Comparison of ENCODE assay signal across 8 mouse cellular contexts in the genomic region with DNA sequence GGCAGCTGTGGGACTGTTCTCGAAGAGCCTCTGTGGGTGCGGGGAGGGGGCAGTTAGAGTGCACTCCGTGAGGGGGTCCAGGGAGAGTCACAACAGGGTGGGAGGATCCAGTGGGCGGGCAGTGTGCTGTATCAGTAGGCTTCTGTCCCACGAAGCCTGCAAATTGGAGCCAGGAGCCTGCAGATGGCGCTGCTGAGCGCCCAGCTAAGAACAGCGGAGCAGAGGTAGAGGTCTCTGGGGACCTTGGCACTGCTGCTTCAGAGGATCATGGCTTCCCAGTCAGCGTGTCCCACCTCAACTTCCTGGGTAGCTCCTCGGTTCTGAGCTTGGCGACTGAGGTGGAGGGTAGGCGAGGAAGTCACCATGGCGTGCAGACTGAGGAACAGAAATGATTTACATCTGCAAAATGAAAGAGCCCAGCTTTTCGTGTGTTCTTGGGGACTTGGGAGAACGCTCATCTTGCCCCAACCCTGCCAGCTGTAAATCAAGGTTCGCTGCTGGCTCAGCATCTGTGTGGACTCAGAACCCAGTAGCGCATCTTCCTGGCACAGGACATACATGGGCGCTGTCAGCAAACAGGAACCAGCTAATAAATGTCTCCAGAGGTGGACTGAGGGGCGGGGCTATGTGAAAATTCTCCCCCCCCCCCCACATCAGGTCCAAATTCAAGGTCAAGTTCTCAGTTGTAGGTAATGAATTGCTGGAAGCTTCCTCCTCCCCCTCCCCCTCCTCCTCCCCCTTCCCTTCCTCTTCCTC. TPM values are rescaled to one million over a fixed set of nuclear protein-coding genes. Genes with fewer than 3 reads are reported as not detected.
DNase-seq lines count a peak whose midpoint lies in the region; ATAC-seq lines count a peak whose summit lies in the region.

No protein-coding gene starts in this region.

- H3K27ac ChIP-seq in kidney, embryonic 15.5 days = no peak overlapping the region
- no peak overlapping the region for H3K27ac ChIP-seq in stomach, embryonic 16.5 days (ENCODE audit: low read length)

- no peaks in the 10 kb centered on the region for H3K36me3 ChIP-seq in erythroblast, embryonic 14.5 days (ENCODE audit: control insufficient read depth)
- H3K36me3 ChIP-seq in kidney, embryonic 15.5 days = no peaks in the 10 kb centered on the region
- no peaks in the 10 kb centered on the region for H3K36me3 ChIP-seq in megakaryocyte, embryonic 14.5 days (replicated peaks; ENCODE audit: low read length)
- no peaks in the 10 kb centered on the region for H3K36me3 ChIP-seq in stomach, embryonic 16.5 days (ENCODE audit: control insufficient read depth, insufficient read depth, low read length)

- H3K9ac ChIP-seq in kidney, embryonic 15.5 days = no peak overlapping the region
- H3K9ac ChIP-seq in stomach, embryonic 16.5 days (ENCODE audit: low read length) = no peak overlapping the region

- H3K27me3 ChIP-seq in erythroblast, embryonic 14.5 days (ENCODE audit: control insufficient read depth) = peaks cover 30% of the 10 kb centered on the region
- H3K27me3 ChIP-seq in kidney, embryonic 15.5 days = peaks cover 13% of the 10 kb centered on the region; the same call in 1 of the 2 replicates
- H3K27me3 ChIP-seq in megakaryocyte, embryonic 14.5 days (replicated peaks) = peaks cover 24% of the 10 kb centered on the region
- H3K27me3 ChIP-seq in stomach, embryonic 16.5 days (ENCODE audit: control insufficient read depth, insufficient read depth, low read length) = no peaks in the 10 kb centered on the region

- peaks cover 27% of the 10 kb centered on the region for H3K4me1 ChIP-seq in erythroblast, embryonic 14.5 days (ENCODE audit: control insufficient read depth)
- H3K4me1 ChIP-seq in kidney, embryonic 15.5 days = peaks cover 15% of the 10 kb centered on the region
- H3K4me1 ChIP-seq in megakaryocyte, embryonic 14.5 days = peaks cover 46% of the 10 kb centered on the region
- H3K4me1 ChIP-seq in stomach, embryonic 16.5 days (ENCODE audit: control insufficient read depth, insufficient read depth, low read length) = no peaks in the 10 kb centered on the region

- H3K4me3 ChIP-seq in erythroblast, embryonic 14.5 days (replicated peaks) = peak overlapping the region; percentile 58
- peak overlapping the region; percentile 21 for H3K4me3 ChIP-seq in kidney, embryonic 15.5 days (replicated peaks)
- H3K4me3 ChIP-seq in megakaryocyte, embryonic 14.5 days (replicated peaks) = peak overlapping the region; percentile 90
- H3K4me3 ChIP-seq in stomach, embryonic 16.5 days (replicated peaks; ENCODE audit: low read length) = peak overlapping the region; percentile 12; the same call in 1 of the 2 replicates

- H3K4me2 ChIP-seq in kidney, embryonic 15.5 days = peak overlapping the region; percentile 51
- H3K4me2 ChIP-seq in stomach, embryonic 16.5 days (ENCODE audit: low read depth, low read length) = peak overlapping the region; percentile 28

- DNase-seq in adrenal gland, adult (ENCODE audit: inconsistent age in 2 of 2, low spot score in 1 of 2) = peak; percentile 29 to 58
- DNase-seq in adrenal gland, postnatal 4 days (ENCODE audit: low spot score in 2 of 2) = no peak
- peak; percentile 41 for DNase-seq in NIH3T3 (ENCODE audit: low read depth)
- DNase-seq in layer of hippocampus, adult 11-12 months (ENCODE audit: low spot score) = no peak

- H3K9me3 ChIP-seq in erythroblast, embryonic 14.5 days (ENCODE audit: control insufficient read depth, low read length) = no peaks in the 10 kb centered on the region
- no peaks in the 10 kb centered on the region for H3K9me3 ChIP-seq in kidney, embryonic 15.5 days (replicated peaks)
- H3K9me3 ChIP-seq in megakaryocyte, embryonic 14.5 days = no peaks in the 10 kb centered on the region
- no peaks in the 10 kb centered on the region for H3K9me3 ChIP-seq in stomach, embryonic 16.5 days (replicated peaks; ENCODE audit: control insufficient read depth, low read length)

- no peak for ATAC-seq in kidney, embryonic 15.5 days (replicated peaks; ENCODE audit: low FRiP score)
- peak; percentile 35 for ATAC-seq in stomach, embryonic 16.5 days (ENCODE audit: insufficient read depth, low FRiP score)

- WGBS in kidney, embryonic 15.5 days = 19% methylated on average over 19 of the region's 19 CpGs
- WGBS in stomach, embryonic 16.5 days = 22% methylated on average over 19 of the region's 19 CpGs

RNA-seq across cellular contexts. Expression of a gene that starts 32.5 kb away (rescaled TPM):
- 10 to 100 TPM; 82.4 to 93.3 TPM for total RNA-seq in adrenal gland, postnatal 4 days (2021)
- 10.1 and 17.9 TPM in 2 replicates for polyA plus RNA-seq in erythroblast, embryonic 14.5 days (2012)
- 82.7 and 83.9 TPM in 2 replicates for polyA plus RNA-seq in kidney, embryonic 15.5 days (2015; fragmentation: Nextera tagmentation; extraction: Ambion mirVana)
- polyA plus RNA-seq in megakaryocyte, embryonic 14.5 days (2012; ENCODE audit: insufficient read depth, low replicate concordance) = 6.0 and 63.1 TPM in 2 replicates
- polyA plus RNA-seq in stomach, embryonic 16.5 days (2015; fragmentation: Nextera tagmentation; extraction: Ambion mirVana) = 69.6 and 71.9 TPM in 2 replicates

RNA-seq across cellular contexts. Expression of a gene that starts 39.8 kb away (rescaled TPM):
- total RNA-seq in adrenal gland, postnatal 4 days (2021) = 100 to 1,000 TPM; 365 to 381 TPM
- polyA plus RNA-seq in erythroblast, embryonic 14.5 days (2012) = 62.6 and 71.3 TPM in 2 replicates
- 404 and 429 TPM in 2 replicates for polyA plus RNA-seq in kidney, embryonic 15.5 days (2015; fragmentation: Nextera tagmentation; extraction: Ambion mirVana)
- polyA plus RNA-seq in megakaryocyte, embryonic 14.5 days (2012; ENCODE audit: insufficient read depth, low replicate concordance) = 176 and 605 TPM in 2 replicates
- 511 and 534 TPM in 2 replicates for polyA plus RNA-seq in stomach, embryonic 16.5 days (2015; fragmentation: Nextera tagmentation; extraction: Ambion mirVana)

RNA-seq across cellular contexts. Expression of a gene that starts 48.4 kb away (rescaled TPM):
- 100 to 1,000 TPM; 214 to 225 TPM for total RNA-seq in adrenal gland, postnatal 4 days (2021)
- 1.0 and 1.2 TPM in 2 replicates for polyA plus RNA-seq in erythroblast, embryonic 14.5 days (2012)
- 173 and 174 TPM in 2 replicates for polyA plus RNA-seq in kidney, embryonic 15.5 days (2015; fragmentation: Nextera tagmentation; extraction: Ambion mirVana)
- polyA plus RNA-seq in megakaryocyte, embryonic 14.5 days (2012; ENCODE audit: insufficient read depth, low replicate concordance) = 8.9 and 16.9 TPM in 2 replicates
- polyA plus RNA-seq in stomach, embryonic 16.5 days (2015; fragmentation: Nextera tagmentation; extraction: Ambion mirVana) = 177 TPM in 2 replicates

Comparison
In these comparisons a context has a peak if more than half of its experiments do, and no peak if none do; other contexts are left out.
1. DNase-seq: peak in adrenal gland, adult (2 of 2) and NIH3T3 (single experiment); none in adrenal gland, postnatal 4 days (0 of 2) and layer of hippocampus, adult 11-12 months (single experiment).
2. H3K4me3 ChIP-seq: peak in every context shown above with its lines; median percentile 90 in megakaryocyte, embryonic 14.5 days; 58 in erythroblast, embryonic 14.5 days; 21 in kidney, embryonic 15.5 days; 12 in stomach, embryonic 16.5 days.